Mouse (Mus musculus): ENCODE data around the gene Gm20441. TPM values are rescaled to one million over a fixed set of nuclear protein-coding genes. Genes with fewer than 3 reads are reported as not detected.

Gene Gm20441
- total and polyA plus RNA-seq, 3 experiments: not detected

DNA sequence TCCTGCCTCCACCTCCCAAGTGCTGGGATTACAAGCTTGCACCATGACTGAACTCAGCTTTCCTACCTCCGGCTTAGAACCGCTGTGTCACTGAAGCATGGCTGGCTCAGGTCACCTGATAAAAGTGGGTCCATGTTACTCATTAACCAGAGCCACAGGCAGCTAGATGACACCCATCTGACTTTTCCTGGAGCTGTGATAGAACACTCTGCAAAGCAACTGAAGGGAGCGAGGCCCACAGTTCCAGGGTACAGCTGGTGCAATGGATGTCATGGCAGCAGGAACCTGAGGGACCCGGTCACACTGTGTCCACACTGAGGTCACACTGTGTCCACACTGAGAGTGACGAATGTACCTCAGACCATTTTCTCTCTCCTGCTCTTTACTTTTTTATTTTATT is 9.1 kb upstream of the Gm20441 start:
- Histone ChIP-seq H3K27ac (no peak overlapping the region), H3K4me3 (no peak overlapping the region), H3K36me3 (ENCODE audit: control insufficient read depth, insufficient read depth, low read length) (no peaks in the 10 kb centered on the region), H3K4me1 (ENCODE audit: control insufficient read depth, insufficient read depth, low read length) (no peaks in the 10 kb centered on the region), H3K9ac (ENCODE audit: low read depth, low read length) (no peak overlapping the region), H3K27me3 (ENCODE audit: control insufficient read depth, insufficient read depth, low read length) (no peaks in the 10 kb centered on the region), H3K79me2 (replicated peaks; ENCODE audit: control insufficient read depth, insufficient read depth, low read length) (no peaks in the 10 kb centered on the region)
- intact Hi-C loops (cut with DNase I): no loop called here
- 91% methylated on average over 5 of the region's 5 CpGs for WGBS
- TF ChIP-seq EP300 (IDR thresholded peaks at IDR 0.05; ENCODE audit: insufficient read depth, low read depth, low read length) (no peak), CTCF (IDR thresholded peaks at IDR 0.05) (no peak), POLR2A (IDR thresholded peaks at IDR 0.05; ENCODE audit: insufficient read depth, low read depth, low read length) (no peak)
- no peak for DNase-seq

DNA sequence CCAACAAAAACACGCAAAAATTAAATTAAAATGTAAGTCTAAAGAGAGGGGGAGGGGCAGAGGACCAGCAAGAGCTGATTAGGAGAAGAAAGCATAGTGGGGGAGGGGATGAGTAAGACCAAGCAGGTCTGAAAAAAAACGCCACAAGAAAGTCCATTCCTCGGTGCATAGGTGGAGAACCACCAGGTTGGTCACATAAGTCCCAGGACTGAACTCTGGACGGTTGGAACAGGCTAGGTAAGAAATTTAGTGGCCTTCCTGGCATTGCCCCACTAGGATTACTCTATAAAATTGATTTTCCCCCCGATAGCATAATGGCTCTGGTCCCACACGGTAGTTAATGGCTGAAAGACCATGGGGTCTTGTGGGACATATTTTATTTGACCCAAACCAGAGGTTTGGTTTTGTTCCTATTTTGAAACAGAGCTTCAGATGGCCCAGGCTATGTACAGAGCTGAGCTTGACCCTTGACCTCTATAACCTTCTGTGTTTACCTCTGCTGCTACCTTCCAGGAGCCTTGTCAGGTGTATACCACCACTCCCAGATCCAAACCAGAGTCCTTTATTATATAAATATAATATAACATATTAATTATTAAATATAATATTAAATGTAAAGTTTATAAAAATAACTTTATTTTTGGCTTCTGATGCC is 8.5 kb upstream of the Gm20441 start:
- Histone ChIP-seq H3K36me3 (ENCODE audit: control insufficient read depth, insufficient read depth, low read length) (no peaks in the 10 kb centered on the region), H3K79me2 (replicated peaks; ENCODE audit: control insufficient read depth, insufficient read depth, low read length) (no peaks in the 10 kb centered on the region), H3K27ac (no peak overlapping the region), H3K4me3 (no peak overlapping the region), H3K4me1 (ENCODE audit: control insufficient read depth, insufficient read depth, low read length) (no peaks in the 10 kb centered on the region), H3K27me3 (ENCODE audit: control insufficient read depth, insufficient read depth, low read length) (no peaks in the 10 kb centered on the region), H3K9ac (ENCODE audit: low read depth, low read length) (no peak overlapping the region)
- intact Hi-C loops (cut with DNase I): no loop called here
- DNase-seq: no peak
- TF ChIP-seq POLR2A (IDR thresholded peaks at IDR 0.05; ENCODE audit: insufficient read depth, low read depth, low read length) (no peak), EP300 (IDR thresholded peaks at IDR 0.05; ENCODE audit: insufficient read depth, low read depth, low read length) (no peak), CTCF (IDR thresholded peaks at IDR 0.05) (no peak)
- WGBS: 82% methylated on average over 6 of the region's 6 CpGs

DNA sequence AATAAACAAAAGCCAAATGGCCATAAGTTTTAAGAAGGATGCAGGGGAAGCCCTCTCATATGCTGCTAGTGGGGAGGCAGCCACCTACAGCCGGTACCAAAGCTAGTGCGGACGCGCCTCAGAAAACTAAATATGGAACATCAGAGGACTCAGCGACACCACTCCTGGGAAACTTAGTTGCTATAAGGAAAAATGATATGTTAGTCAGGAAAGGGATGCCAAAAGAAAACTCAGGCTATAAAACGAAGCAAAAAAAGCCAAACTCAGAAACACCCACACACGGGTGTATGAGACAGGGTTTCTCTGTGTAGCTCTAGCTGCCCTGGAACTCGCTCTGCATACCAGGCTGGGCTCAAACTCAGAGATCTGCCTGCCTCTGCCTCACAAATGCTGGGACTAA is 7.5 kb upstream of the Gm20441 start:
- Histone ChIP-seq H3K9ac (ENCODE audit: low read depth, low read length) (no peak overlapping the region), H3K27ac (no peak overlapping the region), H3K36me3 (ENCODE audit: control insufficient read depth, insufficient read depth, low read length) (no peaks in the 10 kb centered on the region), H3K79me2 (replicated peaks; ENCODE audit: control insufficient read depth, insufficient read depth, low read length) (no peaks in the 10 kb centered on the region), H3K4me3 (no peak overlapping the region), H3K27me3 (ENCODE audit: control insufficient read depth, insufficient read depth, low read length) (no peaks in the 10 kb centered on the region), H3K4me1 (ENCODE audit: control insufficient read depth, insufficient read depth, low read length) (no peaks in the 10 kb centered on the region)
- intact Hi-C loops (cut with DNase I): no loop called here
- WGBS: 91% methylated on average over 8 of the region's 8 CpGs
- no peak for DNase-seq
- TF ChIP-seq CTCF (IDR thresholded peaks at IDR 0.05): no peak
- no peak for TF ChIP-seq EP300 (IDR thresholded peaks at IDR 0.05; ENCODE audit: insufficient read depth, low read depth, low read length)
- no peak for TF ChIP-seq POLR2A (IDR thresholded peaks at IDR 0.05; ENCODE audit: insufficient read depth, low read depth, low read length)

DNA sequence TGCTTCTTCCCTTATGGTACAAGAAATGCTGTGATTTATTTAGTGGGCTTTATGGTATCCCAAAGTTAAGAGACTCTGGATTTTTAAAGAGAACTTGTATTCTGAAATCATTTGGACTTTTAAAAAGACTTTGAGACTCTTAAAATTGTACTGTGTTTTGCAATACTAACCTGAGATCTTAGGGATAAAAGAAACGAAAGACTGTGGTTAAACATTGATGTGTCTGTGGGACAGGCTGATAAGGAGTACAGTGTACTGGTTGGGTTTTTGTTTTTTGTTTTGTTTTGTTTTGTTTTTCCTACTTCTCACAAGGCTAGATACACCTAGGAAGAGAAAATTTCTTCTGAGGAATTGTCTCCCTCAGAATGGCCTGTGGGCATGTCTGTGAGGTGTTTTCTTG is 4.7 kb upstream of the Gm20441 start:
- TF ChIP-seq POLR2A (IDR thresholded peaks at IDR 0.05; ENCODE audit: insufficient read depth, low read depth, low read length) (no peak), CTCF (IDR thresholded peaks at IDR 0.05) (no peak), EP300 (IDR thresholded peaks at IDR 0.05; ENCODE audit: insufficient read depth, low read depth, low read length) (no peak)
- no peaks in the 10 kb centered on the region for H3K79me2 ChIP-seq (replicated peaks; ENCODE audit: control insufficient read depth, insufficient read depth, low read length)
- no peak overlapping the region for H3K4me3 ChIP-seq
- no peak for DNase-seq
- H3K27ac ChIP-seq: no peak overlapping the region
- no peaks in the 10 kb centered on the region for H3K36me3 ChIP-seq (ENCODE audit: control insufficient read depth, insufficient read depth, low read length)
- WGBS: 72% methylated on average over 1 of the region's 1 CpGs
- intact Hi-C loops (cut with DNase I): no loop called here
- no peak overlapping the region for H3K9ac ChIP-seq (ENCODE audit: low read depth, low read length)
- H3K27me3 ChIP-seq (ENCODE audit: control insufficient read depth, insufficient read depth, low read length): no peaks in the 10 kb centered on the region
- H3K4me1 ChIP-seq (ENCODE audit: control insufficient read depth, insufficient read depth, low read length): no peaks in the 10 kb centered on the region

DNA sequence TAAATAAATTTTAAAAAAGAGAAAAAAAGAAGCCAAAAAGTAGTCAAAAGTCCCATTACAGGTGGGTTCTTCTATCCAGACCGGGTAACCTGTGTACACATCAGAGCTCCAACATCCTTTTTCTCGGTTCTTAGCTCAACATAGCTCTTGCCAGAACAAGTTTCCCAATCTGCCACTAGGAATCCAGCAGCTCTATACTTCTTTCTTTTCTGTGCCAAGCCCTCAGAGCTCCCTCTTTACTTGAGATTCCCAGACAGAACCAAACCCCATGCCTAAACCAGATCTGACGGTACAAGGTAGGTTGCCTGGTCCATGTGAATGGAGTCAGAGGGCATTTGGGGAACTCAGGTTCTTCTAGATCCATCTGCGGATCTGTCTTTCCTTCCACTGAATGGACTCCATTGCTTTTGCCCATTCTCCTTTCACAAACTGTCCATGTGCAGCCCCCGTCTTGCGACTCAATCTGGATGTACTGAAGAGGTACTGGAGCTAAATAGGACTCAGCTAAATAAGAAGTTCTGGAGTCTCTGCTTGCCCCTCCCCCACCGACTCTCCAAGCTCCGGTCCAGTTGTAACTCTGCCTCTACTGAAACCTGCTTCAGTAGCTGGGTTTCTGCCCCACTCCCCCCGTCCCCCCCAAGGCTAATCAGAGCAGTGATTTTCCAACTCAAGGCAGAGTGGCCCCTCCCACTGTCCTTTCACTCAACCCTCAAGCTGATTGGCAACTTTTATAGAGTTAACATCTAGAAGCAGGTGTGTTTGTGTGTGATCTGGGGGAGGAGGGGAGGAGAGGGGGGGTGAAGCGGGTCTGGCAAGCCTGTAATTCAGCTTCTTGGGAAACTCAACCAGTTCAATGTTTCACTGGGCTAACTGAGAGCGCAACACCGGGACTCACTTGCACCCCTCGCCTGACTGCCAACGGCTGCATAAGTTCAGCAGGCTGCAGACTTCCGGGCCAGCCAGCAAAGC is 1.3 kb downstream of the Gm20441 start:
- Histone ChIP-seq H3K36me3 (ENCODE audit: control insufficient read depth, insufficient read depth, low read length) (no peaks in the 10 kb centered on the region), H3K27ac (no peak overlapping the region), H3K27me3 (ENCODE audit: control insufficient read depth, insufficient read depth, low read length) (no peaks in the 10 kb centered on the region), H3K79me2 (replicated peaks; ENCODE audit: control insufficient read depth, insufficient read depth, low read length) (no peaks in the 10 kb centered on the region), H3K9ac (ENCODE audit: low read depth, low read length) (no peak overlapping the region), H3K4me3 (no peak overlapping the region), H3K4me1 (ENCODE audit: control insufficient read depth, insufficient read depth, low read length) (peaks cover 2% of the 10 kb centered on the region; the same call in 1 of the 2 replicates)
- WGBS: 42% methylated on average over 15 of the region's 15 CpGs
- TF ChIP-seq EP300 (IDR thresholded peaks at IDR 0.05; ENCODE audit: insufficient read depth, low read depth, low read length) (no peak), CTCF (IDR thresholded peaks at IDR 0.05) (no peak), POLR2A (IDR thresholded peaks at IDR 0.05; ENCODE audit: insufficient read depth, low read depth, low read length) (no peak)
- intact Hi-C loops (cut with DNase I): loop anchor here (5.0 kb wide), 1 partner anchor 53 kb away; no protein-coding TSS in a partner anchor
- DNase-seq: no peak

DNA sequence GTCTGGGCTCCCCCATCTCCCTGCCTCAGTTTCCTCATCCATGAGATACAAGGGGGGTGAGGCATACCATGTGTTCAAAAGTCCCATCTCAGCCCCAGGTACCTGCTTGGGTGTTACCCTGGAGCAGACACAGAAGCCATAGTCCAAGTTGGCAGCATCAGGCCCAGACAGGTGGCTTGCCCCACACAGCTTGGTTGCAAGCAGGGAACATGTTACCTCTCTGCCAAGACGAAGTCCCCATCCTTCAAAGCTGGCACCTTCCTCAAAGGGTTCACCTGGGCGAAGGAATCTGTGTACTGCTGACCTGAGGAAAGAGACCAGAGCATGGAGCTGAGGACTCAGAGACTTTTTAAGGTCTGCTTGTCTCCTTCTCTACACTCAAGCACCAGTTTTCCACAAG is 2.9 kb downstream of the Gm20441 start:
- no peak for DNase-seq
- Histone ChIP-seq H3K4me3 (no peak overlapping the region), H3K9ac (ENCODE audit: low read depth, low read length) (no peak overlapping the region), H3K4me1 (ENCODE audit: control insufficient read depth, insufficient read depth, low read length) (peaks cover 2% of the 10 kb centered on the region; the same call in 1 of the 2 replicates), H3K36me3 (ENCODE audit: control insufficient read depth, insufficient read depth, low read length) (no peaks in the 10 kb centered on the region), H3K79me2 (replicated peaks; ENCODE audit: control insufficient read depth, insufficient read depth, low read length) (no peaks in the 10 kb centered on the region), H3K27ac (no peak overlapping the region), H3K27me3 (ENCODE audit: control insufficient read depth, insufficient read depth, low read length) (no peaks in the 10 kb centered on the region)
- intact Hi-C loops (cut with DNase I): no loop called here
- WGBS: 78% methylated on average over 2 of the region's 2 CpGs
- TF ChIP-seq EP300 (IDR thresholded peaks at IDR 0.05; ENCODE audit: insufficient read depth, low read depth, low read length) (no peak), CTCF (IDR thresholded peaks at IDR 0.05) (no peak), POLR2A (IDR thresholded peaks at IDR 0.05; ENCODE audit: insufficient read depth, low read depth, low read length) (no peak)
